Mouse (Mus musculus): ENCODE data around the gene Dgkd.

Gene Dgkd

DNA sequence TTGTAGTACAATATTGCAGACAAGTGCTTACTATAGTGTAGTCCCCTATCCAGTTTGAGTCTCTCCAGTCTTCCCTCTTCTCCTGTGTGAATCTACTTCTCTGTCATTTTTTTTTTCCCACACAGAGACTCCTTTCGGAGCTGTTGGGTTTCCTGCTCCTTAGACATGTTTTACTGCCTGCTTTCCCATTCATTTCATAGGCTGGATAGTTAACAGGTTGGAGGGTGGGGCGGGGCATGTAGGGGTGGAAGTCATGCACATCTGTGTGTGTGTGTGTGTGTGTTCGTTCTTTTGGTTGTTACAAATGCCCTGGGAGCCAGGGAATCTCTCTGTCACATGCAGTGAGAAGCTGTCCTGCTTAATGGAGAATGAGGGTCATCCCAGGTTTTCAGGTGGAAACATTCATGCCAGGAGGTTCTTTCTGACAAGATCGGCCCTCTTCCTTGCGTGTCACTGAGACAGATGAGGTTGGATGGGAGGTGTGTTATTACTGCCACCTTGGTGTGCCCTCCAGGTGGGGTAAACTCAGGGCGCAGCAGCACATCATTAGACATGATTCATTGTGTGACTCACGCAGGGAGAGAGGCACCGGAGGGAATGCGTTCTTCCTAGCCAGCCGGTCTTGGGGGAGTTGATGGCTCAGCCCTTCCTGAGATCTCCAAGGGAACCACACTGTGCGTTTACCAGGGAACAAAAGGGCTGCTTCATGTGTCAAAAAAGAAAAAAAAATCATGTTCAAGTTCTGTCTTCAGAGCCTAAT lies 4.7 kb upstream of the Dgkd start:
- no peak for DNase-seq (ENCODE audit: low spot score)

DNA sequence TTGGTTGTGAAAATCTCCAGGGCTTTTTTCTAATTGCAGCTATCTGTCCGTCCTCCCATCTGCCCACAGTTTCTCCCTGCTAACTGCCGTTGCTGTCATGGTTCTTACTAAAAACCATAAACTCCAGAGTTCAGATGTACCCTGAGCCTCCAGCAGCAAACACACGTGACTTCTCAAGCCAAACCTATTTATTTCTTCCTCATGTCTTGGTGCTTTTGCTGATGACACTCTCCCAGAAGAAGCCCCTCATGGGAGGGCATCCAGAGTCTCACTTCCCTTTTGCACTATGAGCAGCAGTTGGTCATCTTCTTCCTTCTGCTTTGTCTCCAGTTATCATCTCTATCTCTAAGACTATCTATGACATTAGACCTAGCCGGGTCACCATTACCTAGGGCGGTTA lies 3.8 kb upstream of the Dgkd start:
- DNase-seq (ENCODE audit: low spot score) = no peak

DNA sequence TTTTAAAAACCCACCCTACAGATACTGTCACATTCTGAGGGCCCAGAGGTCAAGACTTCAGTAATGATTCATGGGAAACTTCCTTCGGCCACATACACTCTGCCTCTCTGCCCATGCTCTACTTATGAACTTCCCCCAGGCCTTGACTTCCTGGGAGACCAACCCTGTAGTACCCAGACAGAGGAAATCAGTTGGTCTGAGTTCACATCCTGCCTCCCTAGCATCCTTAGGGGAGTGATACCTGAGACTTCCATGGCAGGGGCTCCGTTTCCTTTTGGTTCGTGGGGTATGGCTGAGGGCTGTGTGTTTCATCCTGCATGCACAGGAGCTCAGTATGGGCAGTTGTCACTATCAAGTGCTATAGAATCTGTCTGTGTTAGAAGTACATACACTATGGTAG lies 1.7 kb upstream of the Dgkd start:
- no peak for DNase-seq (ENCODE audit: low spot score)

DNA sequence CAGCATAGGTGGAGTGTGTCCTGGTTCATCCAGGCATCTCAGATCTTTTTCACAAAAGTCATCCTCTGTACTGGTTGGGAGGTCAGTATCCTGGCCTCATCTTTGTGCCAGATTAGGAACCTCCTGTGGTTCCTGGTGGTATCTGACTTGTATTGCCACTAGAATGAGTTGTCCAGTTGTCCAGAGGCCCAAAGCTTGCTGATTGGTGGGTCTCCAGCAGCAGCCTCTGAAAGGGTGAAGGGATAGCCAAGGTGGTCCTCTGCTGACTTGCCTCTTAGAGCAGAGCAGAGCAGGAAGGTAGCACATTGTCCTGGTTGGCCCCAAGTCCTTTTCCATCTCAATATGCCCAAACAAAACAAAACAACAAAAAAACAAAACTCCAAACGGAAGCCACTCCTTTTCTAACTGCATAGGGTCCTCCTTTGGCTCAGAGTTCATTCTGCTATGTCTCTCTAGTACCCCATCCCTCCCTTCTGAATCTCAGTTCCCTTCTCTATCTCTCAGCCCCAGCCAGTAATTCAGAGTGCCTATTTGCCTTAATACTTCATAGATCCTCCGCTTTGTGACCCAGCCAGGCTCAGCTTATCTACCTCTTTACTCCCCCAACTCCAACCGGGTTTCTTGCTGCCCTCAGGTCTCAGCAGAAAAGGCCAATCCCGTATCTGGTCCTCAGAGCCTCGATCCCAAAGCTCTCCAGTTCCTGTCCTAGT lies 851 bp upstream of the Dgkd start:
- DNase-seq (ENCODE audit: low spot score) = no peak

DNA sequence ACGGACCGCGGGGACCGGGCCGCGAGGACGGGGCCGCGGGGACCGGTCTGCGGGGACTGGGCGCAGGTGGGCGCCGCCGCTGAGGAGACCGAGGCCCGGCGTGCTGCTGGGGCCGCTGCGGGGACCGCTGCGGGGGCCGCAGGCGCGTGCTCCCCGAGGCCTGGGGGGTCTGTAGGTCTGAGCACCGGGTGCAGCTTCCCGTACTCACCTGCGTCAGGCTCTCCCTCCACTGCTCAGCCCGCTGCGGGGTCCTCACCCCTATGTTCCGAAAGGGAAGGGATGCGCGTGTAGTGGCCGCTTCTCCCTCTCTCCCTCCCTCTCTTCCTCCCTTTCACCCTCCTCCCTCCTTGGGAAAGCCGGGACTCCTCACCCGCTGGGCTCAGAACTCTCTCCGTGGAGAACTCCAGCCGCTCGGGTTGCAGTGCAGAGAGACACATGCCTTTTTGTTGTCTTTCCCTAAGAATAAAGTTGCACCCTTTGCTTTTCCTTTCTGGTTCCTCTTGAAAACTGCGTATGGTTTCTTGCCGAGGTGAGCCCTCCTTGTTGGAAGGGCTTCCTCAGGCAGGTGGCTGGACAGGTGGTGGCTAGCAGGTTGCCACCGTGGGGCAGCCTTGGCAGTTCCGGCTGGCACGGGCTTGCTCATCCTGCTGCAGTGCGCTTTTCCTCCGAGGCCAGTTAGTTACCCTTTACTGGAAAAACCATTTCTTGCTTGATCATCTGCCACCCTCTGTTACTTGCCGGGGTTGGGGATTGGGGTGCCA lies 694 bp downstream of the Dgkd start:
- no peak for DNase-seq (ENCODE audit: low spot score)

DNA sequence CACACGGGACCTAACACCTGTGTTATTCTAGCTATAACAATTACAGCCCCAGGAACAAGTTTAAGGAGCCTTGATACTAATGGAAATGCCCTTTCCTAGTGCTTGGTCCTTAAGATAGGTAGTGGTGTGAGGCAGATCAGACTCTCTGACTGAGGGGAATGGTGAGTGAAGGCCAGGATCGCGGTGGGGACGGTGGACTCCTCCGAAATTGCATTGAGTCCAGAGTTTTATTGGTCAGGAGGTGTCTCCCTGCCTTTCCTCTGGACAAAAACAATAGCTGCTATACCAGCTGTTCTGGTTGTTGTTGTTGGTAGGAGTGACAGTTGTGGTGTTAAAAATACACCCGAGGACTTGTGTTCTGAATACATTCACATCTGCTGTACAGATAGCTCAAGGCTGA lies 1.3 kb downstream of the Dgkd start:
- DNase-seq (ENCODE audit: low spot score) = no peak

DNA sequence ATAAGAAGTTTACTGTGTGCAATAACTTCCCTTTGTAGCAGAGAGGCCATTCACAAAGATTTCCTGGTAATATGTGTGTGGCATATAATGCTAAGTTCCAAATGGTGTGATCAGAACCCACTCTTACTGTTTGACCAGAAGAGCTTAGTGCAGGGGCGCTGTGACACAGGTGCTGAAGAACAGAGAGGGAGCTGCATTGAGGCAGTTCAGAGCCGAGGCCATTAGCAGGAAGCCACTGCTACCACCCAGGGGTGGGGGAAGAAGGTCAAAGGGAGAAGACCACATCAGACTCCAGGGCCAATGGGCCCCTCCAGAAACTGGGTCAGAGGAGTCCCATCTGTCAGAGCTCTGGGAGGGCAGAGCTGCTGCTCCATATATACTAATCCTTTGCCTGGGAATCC lies 1.8 kb downstream of the Dgkd start:
- DNase-seq (ENCODE audit: low spot score) = no peak

DNA sequence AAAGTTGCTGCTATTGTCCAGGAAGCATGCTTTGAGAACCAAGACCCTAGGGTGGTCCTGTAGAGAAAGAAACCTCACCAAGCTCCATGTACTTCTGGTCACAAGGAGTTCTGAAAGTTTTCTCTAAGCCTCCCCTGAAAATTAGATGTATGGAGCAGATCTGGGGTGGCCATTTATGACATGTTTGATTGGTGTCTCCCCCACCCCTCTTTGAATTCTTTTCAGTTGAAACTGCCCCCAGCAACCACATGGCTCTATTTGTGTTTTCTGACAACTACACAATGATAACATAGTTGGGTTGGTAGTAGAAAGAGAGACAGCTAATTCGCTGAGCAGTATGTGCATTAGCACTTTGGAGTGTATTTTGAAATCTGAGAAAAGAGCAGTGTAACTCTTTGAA lies 2.4 kb downstream of the Dgkd start:
- DNase-seq (ENCODE audit: low spot score) = no peak

DNA sequence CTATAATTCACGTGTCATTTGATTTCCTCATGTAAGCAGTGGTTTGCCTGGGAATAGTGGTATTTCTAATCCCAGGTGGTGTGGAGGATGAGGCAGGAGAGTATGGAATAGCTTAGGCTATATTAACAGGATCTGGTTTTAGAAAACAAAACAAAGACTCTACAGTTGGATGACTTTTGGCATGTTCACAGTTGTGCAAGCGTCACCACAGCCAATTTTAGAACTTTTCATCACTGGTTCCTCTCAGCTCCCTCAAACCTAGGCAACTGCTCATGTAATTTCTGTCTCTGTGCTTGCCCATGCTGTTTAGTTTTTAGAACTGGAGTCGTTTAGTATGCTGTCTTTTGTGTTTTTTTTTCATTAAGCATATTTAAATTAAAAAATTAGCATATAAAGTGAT lies 3.7 kb downstream of the Dgkd start:
- DNase-seq (ENCODE audit: low spot score) = no peak

DNA sequence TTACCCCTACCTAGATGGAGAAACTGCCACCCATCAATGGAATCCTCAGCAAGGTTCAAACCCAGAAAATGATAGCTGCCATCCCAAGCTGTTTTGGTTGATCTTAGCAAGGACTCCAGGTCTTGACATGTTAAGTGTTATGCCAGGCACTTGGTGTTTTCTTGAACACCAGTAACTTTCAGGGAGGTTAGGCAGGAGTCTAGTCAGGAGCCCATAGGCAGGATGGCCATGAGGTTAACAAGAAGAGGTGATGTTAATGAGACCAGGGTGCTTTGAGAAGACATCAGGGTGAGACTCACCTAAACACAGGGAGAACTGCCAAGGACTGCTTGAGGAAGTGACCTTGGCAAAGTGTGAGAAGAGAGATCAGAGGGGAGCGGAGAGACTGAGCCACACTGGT lies 4.9 kb downstream of the Dgkd start:
- DNase-seq (ENCODE audit: low spot score) = no peak

DNA sequence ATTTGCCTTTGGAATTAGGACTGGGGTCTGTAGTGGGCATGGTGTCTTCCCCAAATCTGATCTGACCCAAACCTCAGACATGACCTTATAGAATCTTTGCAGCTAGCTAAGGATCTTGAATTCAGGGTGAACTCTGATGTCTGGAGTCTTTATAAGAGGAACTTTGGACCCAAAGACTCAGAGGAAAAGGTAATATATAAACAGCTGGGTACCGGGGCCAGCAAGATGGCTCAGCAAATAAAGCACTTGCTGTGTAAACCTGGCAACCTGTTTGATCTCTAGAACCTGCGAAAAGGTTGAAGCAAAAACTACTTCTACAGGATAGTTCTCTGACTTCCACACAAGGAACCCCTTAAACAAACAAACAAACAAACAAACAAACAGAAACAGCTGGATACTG lies 5.4 kb downstream of the Dgkd start:
- DNase-seq (ENCODE audit: low spot score) = no peak

DNA sequence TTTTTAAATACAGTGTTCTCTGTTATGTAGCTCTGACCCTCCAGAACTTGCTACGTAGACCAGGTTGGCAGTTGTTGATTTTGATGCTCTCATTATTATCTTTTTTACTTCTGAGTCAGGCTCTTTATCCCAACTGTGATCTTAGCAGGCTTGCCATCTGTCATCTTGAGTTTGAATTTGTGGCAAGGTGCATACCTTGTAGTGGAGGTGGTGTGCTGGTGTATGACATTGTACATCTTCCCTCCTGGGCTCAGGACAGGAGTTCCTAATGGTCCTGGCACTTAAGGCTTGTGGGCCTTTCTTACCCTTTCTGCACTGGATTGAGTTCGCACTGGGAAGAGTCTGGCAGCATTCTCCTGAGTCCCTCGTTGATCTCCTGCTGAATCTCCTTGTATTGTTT lies 10.5 kb downstream of the Dgkd start:
- DNase-seq (ENCODE audit: low spot score) = no peak

DNA sequence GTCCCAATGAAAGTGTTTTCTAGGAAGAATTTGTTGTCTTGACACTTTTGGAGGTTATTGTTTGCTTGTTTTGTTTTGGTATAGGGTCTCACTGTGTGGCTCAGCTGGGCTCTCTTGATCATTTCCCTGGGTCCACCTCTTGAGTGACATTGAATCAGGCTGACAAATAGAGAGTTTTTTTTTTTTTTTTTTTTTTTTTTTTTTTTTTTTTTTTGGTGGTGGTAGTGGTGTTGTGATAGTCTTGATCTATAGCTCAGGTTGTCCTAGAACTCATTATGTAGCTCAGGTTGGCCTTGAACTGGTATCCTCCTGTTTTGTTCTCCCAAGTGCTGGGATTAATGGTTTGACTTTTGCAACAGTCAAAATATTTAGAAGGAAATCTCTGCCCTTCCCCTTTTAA lies 11.8 kb downstream of the Dgkd start:
- DNase-seq (ENCODE audit: low spot score) = no peak

DNA sequence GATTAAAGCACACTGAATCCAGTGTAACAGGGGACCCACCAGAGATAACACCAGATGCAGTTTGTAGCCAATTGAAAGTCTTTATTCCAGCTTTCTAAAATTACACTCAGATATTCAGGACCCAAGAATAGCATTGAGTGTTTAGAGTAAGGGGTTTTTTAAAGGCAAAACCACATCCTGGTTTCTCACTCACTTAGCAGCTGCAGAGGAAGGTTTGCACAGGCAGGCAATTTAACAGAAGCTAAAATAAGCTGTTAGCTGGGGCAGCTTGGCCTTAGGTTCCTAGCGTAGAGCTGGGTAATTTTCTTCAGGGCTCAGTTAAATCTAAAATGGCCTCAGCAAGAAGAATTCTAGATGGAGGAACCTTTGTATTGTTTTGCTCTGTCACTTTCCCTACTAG lies 13.6 kb downstream of the Dgkd start:
- no peak for DNase-seq (ENCODE audit: low spot score)

DNA sequence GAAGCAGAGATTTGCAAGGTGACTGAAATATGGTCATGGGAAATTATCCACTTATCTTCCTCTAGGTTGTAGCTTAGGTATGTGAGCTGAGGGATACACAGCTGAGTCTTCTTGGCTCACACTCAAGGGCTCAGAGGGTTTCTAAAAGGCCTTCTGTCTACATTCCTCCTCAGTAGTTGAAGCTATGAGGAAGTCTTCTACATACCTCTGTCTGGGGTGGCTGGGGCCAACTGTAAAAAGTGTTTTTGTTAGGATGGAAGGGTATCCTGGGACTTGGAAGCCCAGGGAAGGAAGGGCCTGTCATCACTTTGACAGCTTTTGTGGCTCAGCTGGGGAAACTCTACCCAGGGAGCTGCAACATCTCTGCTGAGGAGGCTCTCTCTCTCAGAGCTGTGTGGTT lies 18.5 kb downstream of the Dgkd start:
- no peak for DNase-seq (ENCODE audit: low spot score)

DNA sequence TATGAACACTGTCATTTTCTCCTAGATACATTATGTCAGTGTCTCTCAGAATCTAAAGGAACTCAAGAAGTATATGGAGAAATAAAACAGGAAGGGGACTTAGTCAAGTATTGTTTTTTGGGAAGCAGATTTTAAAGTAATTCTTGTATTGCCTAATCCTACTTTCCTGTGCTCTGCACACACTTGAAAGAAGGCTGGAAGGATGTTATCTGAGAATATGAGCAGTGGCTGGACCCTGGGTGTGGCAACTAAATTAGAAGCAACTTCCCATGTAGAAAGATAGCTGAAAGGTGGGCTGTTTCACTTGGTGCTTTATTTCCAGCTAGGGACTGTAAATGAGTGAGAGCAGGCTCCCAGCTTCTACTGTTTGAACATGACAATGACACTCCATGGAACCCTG lies 20.0 kb downstream of the Dgkd start:
- no peak for DNase-seq (ENCODE audit: low spot score)

DNA sequence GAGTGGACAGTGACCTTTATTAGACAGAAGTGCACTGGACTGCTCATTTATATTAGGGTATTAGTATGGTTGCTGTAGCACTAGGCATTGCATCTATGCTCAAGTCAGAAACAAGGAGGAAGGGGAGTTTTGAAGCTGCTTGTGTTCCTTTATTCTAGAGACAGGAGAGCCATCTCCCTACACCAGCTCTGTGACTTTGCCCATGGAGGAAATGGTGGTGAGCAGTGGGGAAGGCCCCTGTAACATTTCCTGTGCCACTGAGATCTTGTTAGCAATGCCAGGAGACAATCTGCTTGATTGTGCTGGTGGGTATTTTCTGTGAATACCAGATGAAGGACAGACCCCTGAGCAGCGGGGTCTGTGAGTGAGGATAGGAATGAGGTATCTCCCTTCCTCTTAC lies 23.0 kb downstream of the Dgkd start:
- no peak for DNase-seq (ENCODE audit: low spot score)

DNA sequence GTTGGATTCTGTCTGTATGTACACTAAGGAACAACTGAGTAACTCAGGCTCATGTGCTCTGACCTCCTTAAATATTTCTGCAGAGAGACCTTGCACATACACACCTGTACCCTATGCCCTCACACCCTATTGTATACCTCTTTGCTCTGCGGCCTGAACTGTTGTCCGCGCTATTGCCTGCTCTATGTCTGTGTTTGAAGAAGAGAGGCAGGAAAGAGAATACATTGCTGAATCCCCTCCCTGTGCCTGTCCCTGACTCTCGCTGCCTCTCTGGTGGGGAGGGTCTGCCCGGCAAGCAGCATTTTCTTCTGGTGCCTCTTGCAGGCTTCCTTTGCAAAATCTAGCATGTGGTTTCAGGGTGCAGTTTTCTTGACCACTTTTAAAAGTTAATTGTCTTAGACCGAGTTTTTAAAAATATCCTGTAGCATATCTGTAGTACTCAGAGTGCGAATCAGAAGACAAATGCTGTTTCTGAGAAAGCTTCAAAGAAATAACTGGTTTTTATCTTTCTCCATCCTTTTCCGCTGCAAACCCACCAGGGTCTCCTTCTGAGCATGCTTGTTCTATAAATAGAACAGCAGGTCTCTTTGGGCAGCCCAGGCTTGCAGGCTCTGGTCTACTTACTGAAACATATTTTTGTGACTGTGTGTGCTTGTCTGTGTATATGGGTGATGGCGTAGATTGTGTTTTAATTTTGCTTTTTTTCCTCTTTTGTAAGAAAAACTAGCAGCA lies 24.6 kb downstream of the Dgkd start:
- DNase-seq (ENCODE audit: low spot score) = no peak

DNA sequence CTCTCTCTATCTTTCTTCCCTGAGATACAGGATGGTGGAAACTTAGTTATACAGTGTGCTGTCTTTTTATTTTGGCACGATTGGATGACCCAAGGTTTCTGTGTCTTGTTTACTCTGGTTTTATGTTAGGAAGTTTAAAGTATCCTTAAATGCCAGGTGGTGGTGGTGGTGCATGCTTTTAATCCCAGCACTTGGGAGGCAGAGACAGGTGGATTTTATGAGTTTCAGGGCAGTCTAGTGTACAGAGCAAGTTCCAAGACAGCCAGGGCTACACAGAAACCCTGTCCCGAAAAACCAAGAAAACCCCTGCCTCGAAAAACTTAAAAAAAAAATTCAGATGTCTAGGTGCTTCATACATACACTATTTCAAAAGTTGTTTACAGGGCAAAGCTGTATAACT lies 25.9 kb downstream of the Dgkd start:
- no peak for DNase-seq (ENCODE audit: low spot score)

DNA sequence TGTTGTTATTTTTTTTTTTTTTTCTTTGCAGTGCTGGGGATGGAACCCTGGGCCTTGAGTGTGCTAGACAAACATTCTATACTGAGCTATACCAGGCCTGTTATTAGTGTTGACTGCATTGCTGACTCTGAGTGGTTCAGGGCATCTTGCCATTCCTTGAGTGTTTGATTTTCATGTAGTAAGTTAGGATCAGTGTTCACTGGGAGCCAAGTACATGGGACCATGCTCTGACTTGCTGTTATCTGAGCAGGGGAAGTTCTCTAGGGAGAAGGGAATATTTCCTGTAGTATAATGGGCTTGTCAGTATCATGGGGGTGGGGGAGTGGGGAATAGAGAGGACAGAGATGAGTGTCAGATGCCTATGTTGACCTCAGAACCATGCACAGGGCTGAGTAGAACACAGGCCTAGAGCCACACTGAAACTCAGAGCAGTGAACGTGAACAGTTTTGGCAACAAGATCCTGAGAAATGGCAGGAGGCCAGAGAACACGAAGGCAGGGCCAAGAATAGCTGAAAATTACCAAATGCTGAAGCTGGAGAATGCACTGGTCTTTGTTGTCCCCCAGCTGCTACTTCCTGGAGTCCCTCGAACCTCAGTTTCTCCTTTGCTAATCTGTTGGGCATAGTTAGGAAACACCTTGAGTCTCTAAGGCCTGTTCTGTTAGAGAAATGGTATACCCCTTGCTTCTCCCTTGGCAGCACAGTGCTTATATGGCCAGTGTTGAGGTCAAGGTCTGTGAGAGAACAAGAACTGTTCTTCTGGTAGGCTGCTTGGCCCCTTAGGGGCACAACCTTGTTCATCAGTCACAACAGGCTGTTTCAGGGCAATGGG lies 26.6 kb downstream of the Dgkd start:
- DNase-seq (ENCODE audit: low spot score) = peak; percentile 60

DNA sequence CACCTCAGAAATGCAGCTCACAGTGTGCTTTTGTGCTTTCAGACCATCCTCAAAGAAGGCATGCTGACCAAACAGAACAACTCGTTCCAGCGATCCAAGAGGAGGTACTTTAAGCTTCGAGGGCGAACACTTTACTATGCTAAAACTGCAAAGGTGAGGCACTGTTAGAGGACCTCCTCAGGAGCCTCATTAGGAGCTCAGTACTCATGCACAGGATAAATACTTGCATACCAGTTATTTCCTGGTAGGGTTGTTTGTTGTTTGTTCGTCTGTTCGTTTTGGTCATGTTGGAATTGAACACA lies 27.2 kb downstream of the Dgkd start:
- DNase-seq (ENCODE audit: low spot score) = no peak

DNA sequence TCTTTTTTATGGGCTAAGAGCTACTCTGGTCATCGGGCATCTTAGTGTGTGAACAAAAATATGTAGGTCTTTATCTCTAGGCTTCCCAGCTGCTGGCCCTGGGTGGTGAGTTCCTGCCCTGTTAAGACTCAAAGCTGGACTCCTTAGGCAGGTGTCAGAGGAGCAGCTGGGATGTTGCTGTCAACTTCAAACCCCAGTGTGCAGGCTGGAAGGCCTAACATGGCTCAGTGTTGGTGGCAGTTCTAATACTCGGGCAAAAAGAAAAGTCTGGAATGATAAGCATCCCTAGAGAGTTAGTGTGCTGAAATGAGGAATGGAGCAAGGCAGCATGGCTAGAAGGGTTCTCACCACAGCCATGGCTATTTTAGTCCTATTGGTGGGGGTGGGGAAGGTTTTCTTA lies 27.8 kb downstream of the Dgkd start:
- no peak for DNase-seq (ENCODE audit: low spot score)
